Mouse (Mus musculus): ENCODE results near the gene Xbp1. TPM values are rescaled to one million over a fixed set of nuclear protein-coding genes. Genes with fewer than 3 reads are reported as not detected.
A peak's percentile ranks its signal among the peaks of the same experiment; 100 is the strongest.

Xbp1 gene
- total and polyA plus RNA-seq, 3 experiments = 46.3 to 80.4 (median 73.3) TPM

DNA sequence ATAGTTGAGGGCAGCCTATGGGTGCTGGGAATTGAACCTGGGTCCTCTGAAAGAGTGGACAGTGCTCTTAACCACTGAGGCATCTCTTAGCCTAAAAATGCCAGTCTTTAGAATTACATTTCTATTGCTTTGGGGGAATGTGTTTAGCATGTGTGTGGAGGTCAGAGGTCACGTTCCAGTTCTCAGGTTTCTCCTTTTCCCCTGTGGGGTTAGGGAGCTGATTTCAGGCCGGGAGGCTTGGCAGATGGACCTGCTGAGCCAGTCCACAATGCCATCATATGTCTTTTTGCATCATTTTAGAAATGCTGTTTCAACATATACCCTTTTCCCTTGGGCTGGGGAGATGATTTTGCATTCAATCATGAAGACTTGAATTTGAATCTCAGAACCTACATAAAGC lies 26.6 kb upstream of the Xbp1 start:
- Histone ChIP-seq H3K79me2 (replicated peaks; ENCODE audit: control insufficient read depth, insufficient read depth, low read length) (no peaks in the 10 kb centered on the region), H3K27ac (no peak overlapping the region), H3K9ac (ENCODE audit: low read depth, low read length) (no peak overlapping the region), H3K4me3 (no peak overlapping the region), H3K36me3 (ENCODE audit: control insufficient read depth, insufficient read depth, low read length) (no peaks in the 10 kb centered on the region), H3K27me3 (ENCODE audit: control insufficient read depth, insufficient read depth, low read length) (no peaks in the 10 kb centered on the region), H3K4me1 (ENCODE audit: control insufficient read depth, insufficient read depth, low read length) (peaks cover 3% of the 10 kb centered on the region)
- TF ChIP-seq POLR2A (IDR thresholded peaks at IDR 0.05; ENCODE audit: insufficient read depth, low read depth, low read length) (no peak), CTCF (IDR thresholded peaks at IDR 0.05) (no peak), EP300 (IDR thresholded peaks at IDR 0.05; ENCODE audit: insufficient read depth, low read depth, low read length) (no peak)
- 70% methylated on average over 2 of the region's 2 CpGs for WGBS
- intact Hi-C loops (cut with DNase I) = no loop called here
- no peak for DNase-seq

DNA sequence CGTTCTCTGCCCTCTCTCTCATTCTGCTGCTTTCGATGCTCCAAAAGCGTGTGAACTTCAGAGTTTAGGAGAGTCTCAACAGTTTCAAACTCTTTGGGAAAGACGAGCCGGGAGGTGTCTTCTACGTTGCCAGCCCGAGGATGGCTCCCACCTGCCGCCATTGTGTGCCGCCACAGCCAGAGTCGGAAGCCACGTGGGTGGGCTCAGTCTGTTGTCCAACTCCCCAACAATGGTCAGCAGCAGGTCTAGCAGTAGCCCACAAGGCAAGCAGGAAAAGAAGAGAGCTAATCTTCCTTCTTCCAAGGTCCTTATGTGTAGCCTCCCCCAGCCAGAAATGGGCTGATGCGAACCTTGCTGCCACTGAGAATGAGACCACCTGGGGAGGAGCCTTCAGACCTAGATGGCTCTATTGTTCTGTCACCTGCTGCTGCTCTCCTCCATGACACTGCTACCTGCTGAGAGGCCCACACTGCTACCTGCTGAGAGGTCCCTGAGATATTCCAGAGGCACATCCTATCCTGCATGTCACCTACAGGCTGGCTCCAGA lies 25.1 kb upstream of the Xbp1 start:
- no peak for DNase-seq
- Histone ChIP-seq H3K36me3 (ENCODE audit: control insufficient read depth, insufficient read depth, low read length) (no peaks in the 10 kb centered on the region), H3K79me2 (replicated peaks; ENCODE audit: control insufficient read depth, insufficient read depth, low read length) (no peaks in the 10 kb centered on the region), H3K4me1 (ENCODE audit: control insufficient read depth, insufficient read depth, low read length) (peaks cover 5% of the 10 kb centered on the region), H3K9ac (ENCODE audit: low read depth, low read length) (no peak overlapping the region), H3K4me3 (no peak overlapping the region), H3K27me3 (ENCODE audit: control insufficient read depth, insufficient read depth, low read length) (no peaks in the 10 kb centered on the region), H3K27ac (no peak overlapping the region)
- WGBS = 82% methylated on average over 12 of the region's 12 CpGs
- TF ChIP-seq EP300 (IDR thresholded peaks at IDR 0.05; ENCODE audit: insufficient read depth, low read depth, low read length) (no peak), POLR2A (IDR thresholded peaks at IDR 0.05; ENCODE audit: insufficient read depth, low read depth, low read length) (no peak), CTCF (IDR thresholded peaks at IDR 0.05) (no peak)
- intact Hi-C loops (cut with DNase I) = no loop called here

DNA sequence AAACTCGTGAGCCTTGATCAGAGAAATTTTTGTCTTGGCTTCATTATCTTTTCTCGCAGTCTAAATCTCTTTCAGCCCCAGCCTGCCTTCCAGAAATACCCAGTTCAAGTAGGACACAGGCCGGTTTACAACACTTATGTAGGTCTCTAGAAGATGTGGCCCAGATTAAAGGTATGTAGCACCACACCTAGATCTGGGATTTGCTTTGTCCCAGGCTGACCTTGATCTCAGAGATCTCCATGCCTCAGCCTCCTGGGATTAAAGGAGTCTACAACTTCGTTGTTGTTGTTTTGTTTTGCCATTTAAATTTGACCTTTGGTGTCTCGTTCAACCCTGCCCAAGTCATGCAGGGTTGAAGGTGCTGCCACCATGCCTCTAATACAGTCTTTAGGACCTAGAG lies 24.6 kb upstream of the Xbp1 start:
- 82% methylated on average over 5 of the region's 5 CpGs for WGBS
- TF ChIP-seq POLR2A (IDR thresholded peaks at IDR 0.05; ENCODE audit: insufficient read depth, low read depth, low read length) (no peak), CTCF (IDR thresholded peaks at IDR 0.05) (no peak), EP300 (IDR thresholded peaks at IDR 0.05; ENCODE audit: insufficient read depth, low read depth, low read length) (no peak)
- Histone ChIP-seq H3K27ac (no peak overlapping the region), H3K27me3 (ENCODE audit: control insufficient read depth, insufficient read depth, low read length) (no peaks in the 10 kb centered on the region), H3K36me3 (ENCODE audit: control insufficient read depth, insufficient read depth, low read length) (no peaks in the 10 kb centered on the region), H3K4me1 (ENCODE audit: control insufficient read depth, insufficient read depth, low read length) (peaks cover 5% of the 10 kb centered on the region), H3K79me2 (replicated peaks; ENCODE audit: control insufficient read depth, insufficient read depth, low read length) (no peaks in the 10 kb centered on the region), H3K9ac (ENCODE audit: low read depth, low read length) (no peak overlapping the region), H3K4me3 (no peak overlapping the region)
- intact Hi-C loops (cut with DNase I) = no loop called here
- no peak for DNase-seq

DNA sequence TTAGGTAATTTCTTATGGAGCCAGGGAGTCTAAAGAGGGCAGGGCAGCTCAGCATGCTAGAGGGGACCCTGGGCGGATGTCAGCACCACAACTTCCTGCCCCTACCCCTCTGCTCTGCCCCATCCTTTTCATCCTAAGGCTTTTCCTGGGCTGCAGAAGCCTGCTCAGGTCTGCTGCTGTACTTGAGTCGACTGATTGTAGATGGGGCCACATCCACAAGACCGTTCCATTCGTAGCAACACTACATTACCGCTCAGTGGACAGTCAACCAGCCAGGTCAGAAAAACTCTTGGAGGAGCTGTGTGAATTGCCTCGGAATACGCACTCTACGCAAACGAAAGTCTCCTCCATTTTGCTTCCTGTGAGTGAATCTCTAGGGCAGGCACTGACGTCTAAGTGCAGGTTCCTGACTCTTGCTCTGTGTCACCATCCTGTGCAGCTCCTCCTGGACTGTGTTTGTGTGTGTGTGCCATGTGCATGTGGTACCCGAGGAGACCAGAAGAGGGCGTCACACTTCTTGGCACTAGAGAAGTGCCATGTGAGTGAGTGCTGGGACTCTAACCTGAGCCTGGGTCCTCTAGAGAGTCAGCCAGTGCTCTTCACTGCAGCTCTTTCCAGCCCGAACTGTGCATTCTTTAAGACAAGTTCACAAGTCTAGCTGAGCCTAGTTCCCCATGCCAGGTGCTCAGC lies 23.8 kb upstream of the Xbp1 start:
- intact Hi-C loops (cut with DNase I) = no loop called here

DNA sequence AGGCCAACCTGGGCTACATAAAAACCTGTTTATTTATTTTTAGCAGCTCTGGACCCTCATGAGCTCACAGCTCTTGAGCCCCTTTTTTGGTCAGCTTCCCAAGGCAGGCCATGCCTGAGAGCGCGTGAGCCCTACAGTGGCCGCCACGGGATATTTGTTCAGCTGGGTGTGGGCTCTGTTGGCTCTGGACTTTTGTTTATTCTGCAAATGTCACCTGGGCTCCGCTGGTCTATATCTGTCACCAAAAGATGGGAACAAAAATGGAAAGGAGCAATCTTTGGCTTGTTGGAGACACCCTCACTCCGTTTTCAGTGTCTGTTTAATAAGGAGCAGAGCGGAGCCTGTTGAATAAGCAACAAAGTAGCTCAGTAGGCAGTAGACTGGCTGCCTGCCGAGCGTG lies 22.0 kb upstream of the Xbp1 start:
- peak overlapping the region; percentile 36 for H3K27ac ChIP-seq
- no peaks in the 10 kb centered on the region for H3K27me3 ChIP-seq (ENCODE audit: control insufficient read depth, insufficient read depth, low read length)
- no peak for DNase-seq
- 76% methylated on average over 9 of the region's 9 CpGs for WGBS
- intact Hi-C loops (cut with DNase I) = no loop called here
- TF ChIP-seq CTCF (IDR thresholded peaks at IDR 0.05) = no peak
- no peak for TF ChIP-seq EP300 (IDR thresholded peaks at IDR 0.05; ENCODE audit: insufficient read depth, low read depth, low read length)
- no peak for TF ChIP-seq POLR2A (IDR thresholded peaks at IDR 0.05; ENCODE audit: insufficient read depth, low read depth, low read length)
- H3K79me2 ChIP-seq (replicated peaks; ENCODE audit: control insufficient read depth, insufficient read depth, low read length) = no peaks in the 10 kb centered on the region
- no peaks in the 10 kb centered on the region for H3K36me3 ChIP-seq (ENCODE audit: control insufficient read depth, insufficient read depth, low read length)
- no peak overlapping the region for H3K4me3 ChIP-seq
- peaks cover 5% of the 10 kb centered on the region for H3K4me1 ChIP-seq (ENCODE audit: control insufficient read depth, insufficient read depth, low read length)
- H3K9ac ChIP-seq (ENCODE audit: low read depth, low read length) = no peak overlapping the region

More for the DNA sequence above, 23.8 kb upstream of the Xbp1 start:
- DNase-seq = no peak
- no peak overlapping the region for H3K27ac ChIP-seq
- 91% methylated on average over 13 of the region's 13 CpGs for WGBS
- no peak for TF ChIP-seq POLR2A (IDR thresholded peaks at IDR 0.05; ENCODE audit: insufficient read depth, low read depth, low read length)
- TF ChIP-seq EP300 (IDR thresholded peaks at IDR 0.05; ENCODE audit: insufficient read depth, low read depth, low read length) = no peak
- TF ChIP-seq CTCF (IDR thresholded peaks at IDR 0.05) = no peak
- peaks cover 5% of the 10 kb centered on the region for H3K4me1 ChIP-seq (ENCODE audit: control insufficient read depth, insufficient read depth, low read length)
- no peaks in the 10 kb centered on the region for H3K79me2 ChIP-seq (replicated peaks; ENCODE audit: control insufficient read depth, insufficient read depth, low read length)
- H3K9ac ChIP-seq (ENCODE audit: low read depth, low read length) = no peak overlapping the region
- H3K27me3 ChIP-seq (ENCODE audit: control insufficient read depth, insufficient read depth, low read length) = no peaks in the 10 kb centered on the region
- H3K4me3 ChIP-seq = no peak overlapping the region
- no peaks in the 10 kb centered on the region for H3K36me3 ChIP-seq (ENCODE audit: control insufficient read depth, insufficient read depth, low read length)

DNA sequence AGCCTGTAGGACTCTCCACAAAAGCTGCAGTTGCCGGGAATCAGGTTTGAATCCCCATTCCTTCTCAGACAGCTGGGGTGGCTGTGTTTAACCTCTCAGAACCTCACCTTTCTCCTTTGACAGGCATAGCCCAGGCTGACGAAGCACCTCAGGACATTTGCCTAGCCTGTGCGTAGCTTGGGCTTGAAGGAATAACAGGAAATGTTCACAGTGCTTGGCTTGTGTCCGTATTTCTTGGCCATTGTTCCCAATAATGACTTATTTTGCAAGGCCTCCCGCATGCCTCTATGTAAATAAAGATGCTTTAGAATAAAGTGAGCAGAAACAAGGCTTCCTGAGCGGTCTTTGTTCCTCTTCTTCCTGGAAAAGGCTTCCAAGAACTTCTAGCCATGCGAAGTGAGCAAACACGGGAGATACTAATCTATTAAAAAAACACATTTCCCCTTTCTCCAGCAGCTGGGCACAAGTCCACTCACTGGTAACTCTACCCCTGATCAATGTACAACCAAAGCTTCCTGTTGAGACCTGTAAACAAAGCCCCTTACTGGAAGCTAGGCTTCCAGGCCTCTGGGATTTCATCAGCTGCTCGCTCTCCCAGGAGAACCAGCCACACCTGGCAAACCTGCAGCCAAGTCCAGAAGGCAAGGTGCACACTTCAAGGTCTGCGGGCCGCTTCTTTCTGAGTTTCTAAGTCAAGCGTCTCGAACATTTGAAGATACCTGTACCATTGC lies 21.4 kb upstream of the Xbp1 start:
- intact Hi-C loops (cut with DNase I) = no loop called here
- H3K27me3 ChIP-seq (ENCODE audit: control insufficient read depth, insufficient read depth, low read length) = no peaks in the 10 kb centered on the region
- H3K27ac ChIP-seq = peak overlapping the region; percentile 36
- H3K4me1 ChIP-seq (ENCODE audit: control insufficient read depth, insufficient read depth, low read length) = peaks cover 5% of the 10 kb centered on the region
- H3K79me2 ChIP-seq (replicated peaks; ENCODE audit: control insufficient read depth, insufficient read depth, low read length) = no peaks in the 10 kb centered on the region
- H3K4me3 ChIP-seq = no peak overlapping the region
- 44% methylated on average over 13 of the region's 13 CpGs for WGBS
- H3K36me3 ChIP-seq (ENCODE audit: control insufficient read depth, insufficient read depth, low read length) = no peaks in the 10 kb centered on the region
- DNase-seq = no peak
- H3K9ac ChIP-seq (ENCODE audit: low read depth, low read length) = no peak overlapping the region
- TF ChIP-seq EP300 (IDR thresholded peaks at IDR 0.05; ENCODE audit: insufficient read depth, low read depth, low read length) (no peak), POLR2A (IDR thresholded peaks at IDR 0.05; ENCODE audit: insufficient read depth, low read depth, low read length) (no peak), CTCF (IDR thresholded peaks at IDR 0.05) (no peak)

Data from heart, adult 2 months (tissue).